Mouse (Mus musculus): ENCODE measurements around the gene Olfr394.
"Not testable (repeated sequence)": the region's sequence is repeated elsewhere in the genome, so short reads cannot be mapped to it uniquely, and the experiment has no call there.

Gene Olfr394

DNA sequence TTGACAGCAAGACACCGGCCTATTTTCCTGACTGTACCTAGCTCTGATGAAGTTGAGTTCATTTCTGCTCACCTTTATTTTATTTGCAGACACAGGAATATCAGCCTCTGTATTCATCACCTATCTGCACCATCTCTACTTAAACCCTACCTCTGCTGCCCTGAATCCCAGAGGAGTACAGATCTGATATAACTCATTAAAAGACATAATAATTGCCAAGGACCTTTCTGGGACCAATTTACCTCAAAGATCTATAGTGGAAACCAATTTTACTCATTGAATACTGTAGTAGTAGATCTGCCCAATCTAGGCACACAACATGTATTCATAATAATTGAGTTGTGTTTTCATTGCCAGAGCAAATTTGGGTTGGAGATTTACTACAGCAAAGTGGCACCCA, at the start of gene Olfr394:
TSS of gene Olfr394 (minus strand) at position 101 of the 400 bp plus-strand sequence.
- DNase-seq (ENCODE audit: low spot score in 2 of 2) = no peak

DNA sequence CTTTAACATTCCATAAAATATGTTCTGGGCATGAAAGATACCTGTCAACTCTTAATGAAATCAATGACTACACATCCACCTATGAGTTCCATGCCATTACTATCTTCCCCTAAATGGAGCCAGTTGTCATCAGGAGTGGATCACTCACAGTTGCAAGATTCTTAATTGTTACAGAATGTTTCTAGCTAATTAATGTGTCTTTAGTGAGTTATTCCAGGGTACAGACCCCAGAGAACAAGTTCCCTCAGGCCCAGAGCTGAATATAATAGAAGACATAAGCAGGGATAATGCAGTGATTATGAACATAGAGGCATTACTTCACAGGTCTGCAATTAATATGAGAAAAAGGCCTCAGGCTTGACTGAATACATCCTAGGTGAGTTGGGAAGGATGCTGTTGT, 45.8 kb upstream of the Olfr394 start, which contains the start of gene Olfr23:
TSS of gene Olfr23 (plus strand) at position 301 of the 400 bp plus-strand sequence.
- no peak for DNase-seq (ENCODE audit: low spot score in 2 of 2)

DNA sequence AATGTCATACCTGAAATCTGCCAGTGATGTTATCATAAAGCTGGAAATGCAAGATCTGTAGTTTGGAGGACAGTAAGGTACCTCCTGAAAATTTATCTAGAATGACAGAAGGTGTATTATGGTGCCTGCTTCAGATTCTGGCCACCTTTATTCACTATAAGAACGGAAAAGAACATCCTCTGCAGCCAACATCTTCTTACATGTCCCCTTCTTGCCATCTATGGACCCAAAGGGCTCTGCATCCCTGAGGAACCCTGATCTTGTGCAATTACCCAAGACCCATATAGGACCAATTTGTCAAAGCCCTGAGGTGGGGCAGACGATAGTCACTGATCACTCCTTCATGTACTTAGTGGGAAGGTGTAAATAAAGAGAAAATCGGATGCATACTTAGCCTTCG, 18.6 kb upstream of the Olfr394 start, which contains the start of gene Olfr395:
TSS of gene Olfr395 (minus strand) at position 101 of the 400 bp plus-strand sequence.
- not testable (repeated sequence) for DNase-seq (ENCODE audit: low spot score in 2 of 2)

DNA sequence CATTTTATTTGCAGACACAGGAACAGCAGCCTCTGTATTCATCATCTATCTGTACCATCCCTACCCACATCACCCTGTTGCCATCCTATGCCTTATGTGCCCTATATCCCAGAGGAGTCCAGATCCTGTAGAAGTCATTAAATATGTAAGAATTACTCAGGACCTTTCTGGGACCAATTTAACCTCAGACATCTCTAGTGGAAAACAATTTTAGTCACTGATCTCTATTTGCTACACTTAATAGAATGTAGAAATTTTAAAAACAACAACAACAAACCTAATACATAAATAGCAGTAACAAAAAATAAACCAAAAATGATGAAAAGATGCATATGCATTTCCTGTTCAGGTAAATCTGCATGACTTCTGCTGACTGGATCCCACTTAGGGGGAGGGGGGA, 39.2 kb downstream of the Olfr394 start, which contains the start of gene Olfr393:
TSS of gene Olfr393 (minus strand) at position 101 of the 400 bp plus-strand sequence.
- no peak for DNase-seq (ENCODE audit: low spot score in 2 of 2)
